Mouse (Mus musculus) neural tube, embryonic 15.5 days (tissue): Measurements from ENCODE around the gene 1110059E24Rik. TPM values are rescaled to one million over a fixed set of nuclear protein-coding genes. Genes with fewer than 3 reads are reported as not detected.
"Not testable (repeated sequence)": the region's sequence is repeated elsewhere in the genome, so short reads cannot be mapped to it uniquely, and the experiment has no call there.

ENCODE experiments used
- ATAC-seq: fragments of 200-750 bp; cut with Nextera tagmentation; 2 replicates; pipeline ENCODE4 v1.8.0; 2017; ENCODE audit warnings: mild to moderate bottlenecking, moderate TSS enrichment, moderate library complexity; ENCODE audit not compliant: low FRiP score
- H3K27ac ChIP-seq: fragments of 300-500 bp; sonication (generic); replicated peaks from 2 replicates; pipeline ENCODE4 v1.5.1; 2015; ENCODE audit warnings: mild to moderate bottlenecking, inconsistent platforms
- H3K27me3 ChIP-seq: fragments of 300-500 bp; sonication (generic); replicated peaks from 2 replicates; pipeline ENCODE4 v1.6.1; 2015; ENCODE audit warnings: inconsistent platforms
- H3K36me3 ChIP-seq: fragments of 300-500 bp; sonication (generic); 2 replicates; pipeline ENCODE4 v1.6.1; 2015; ENCODE audit warnings: inconsistent platforms
- H3K4me1 ChIP-seq: fragments of 300-500 bp; sonication (generic); 2 replicates; pipeline ENCODE4 v1.6.1; 2015; ENCODE audit warnings: inconsistent platforms
- H3K4me2 ChIP-seq: fragments of 300-500 bp; sonication (generic); 2 replicates; pipeline ENCODE4 v1.6.1; 2015; ENCODE audit warnings: inconsistent platforms, mild to moderate bottlenecking, moderate library complexity
- H3K4me3 ChIP-seq: fragments of 300-500 bp; sonication (generic); replicated peaks from 2 replicates; pipeline ENCODE4 v1.5.1; 2015; ENCODE audit warnings: mild to moderate bottlenecking, inconsistent platforms
- H3K9ac ChIP-seq: fragments of 300-500 bp; sonication (generic); replicated peaks from 2 replicates; pipeline ENCODE4 v1.6.1; 2015; ENCODE audit warnings: mild to moderate bottlenecking, inconsistent platforms
- H3K9me3 ChIP-seq: fragments of 300-500 bp; sonication (generic); replicated peaks from 2 replicates; pipeline ENCODE4 v1.6.1; 2016; ENCODE audit warnings: inconsistent platforms
- WGBS: fragments of 180-500 bp; shearing (Covaris S2); methylation state at CpG from one replicate; pipeline ENCODE4 v1.1.7; 2015; ENCODE audit warnings: mixed read lengths; 5-methylcytosine and 5-hydroxymethylcytosine counted together
- polyA plus RNA-seq: library from polyadenylated mRNA; unstranded; fragments of >200 nt; fragmentation: Nextera tagmentation; extraction: Ambion mirVana; gene quantifications from 2 replicates; pipeline ENCODE4 v1.2.1, GENCODE M21; 2015

The 1110059E24Rik gene
- polyA plus RNA-seq, 1 experiment from 2014 or later, result 54.6 TPM

DNA sequence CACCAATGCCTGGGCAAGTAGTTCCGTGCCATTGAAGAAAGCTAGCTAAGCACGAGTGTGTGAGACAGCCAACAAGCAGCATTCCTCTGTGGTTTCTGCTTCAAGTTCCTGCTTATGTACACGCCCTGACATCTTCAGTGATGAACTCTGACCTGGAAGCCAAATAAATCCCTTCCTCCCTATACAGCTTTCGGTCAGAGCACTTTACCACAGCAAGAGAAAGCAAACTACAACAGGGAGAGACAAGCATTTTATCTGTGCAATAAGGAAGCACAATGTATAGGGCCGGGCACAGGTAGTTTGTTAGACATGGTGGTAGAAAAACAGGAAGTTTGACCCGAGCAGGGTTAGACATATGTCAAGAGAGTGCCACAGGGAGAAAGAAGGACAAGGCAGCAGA is 6.6 kb downstream of the 1110059E24Rik start:
- 88% methylated on average over 6 of the region's 6 CpGs for WGBS

DNA sequence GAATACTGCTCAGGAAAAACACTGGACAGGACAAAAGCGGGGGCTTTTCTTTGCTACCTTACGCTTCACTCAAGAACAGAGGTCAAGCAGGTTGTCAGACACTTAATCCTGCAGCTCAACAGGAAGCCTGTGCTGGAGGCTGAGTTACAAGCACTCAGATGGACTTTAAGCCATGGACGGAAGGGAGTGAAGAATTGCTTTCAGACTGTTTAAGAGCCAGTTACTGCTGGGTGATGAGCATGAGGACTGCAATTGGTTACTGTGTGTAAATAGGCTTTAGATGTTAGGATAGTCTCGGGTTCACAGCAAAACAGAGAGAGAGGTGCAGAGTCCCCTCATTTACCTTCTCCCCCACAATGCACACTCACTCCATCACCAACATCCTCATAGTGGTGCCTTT is 7.5 kb downstream of the 1110059E24Rik start:
- no peaks in the 10 kb centered on the region for H3K36me3 ChIP-seq
- no peak overlapping the region for H3K4me3 ChIP-seq
- 81% methylated on average over 4 of the region's 4 CpGs for WGBS
- no peaks in the 10 kb centered on the region for H3K4me1 ChIP-seq
- no peaks in the 10 kb centered on the region for H3K27me3 ChIP-seq
- no peak for ATAC-seq
- H3K27ac ChIP-seq, result no peak overlapping the region
- no peak overlapping the region for H3K4me2 ChIP-seq
- H3K9me3 ChIP-seq, result no peaks in the 10 kb centered on the region
- H3K9ac ChIP-seq, result no peak overlapping the region

More for the DNA sequence above, 6.6 kb downstream of the 1110059E24Rik start:
- H3K27ac ChIP-seq, result no peak overlapping the region
- H3K36me3 ChIP-seq, result no peaks in the 10 kb centered on the region
- no peak overlapping the region for H3K4me2 ChIP-seq
- no peak overlapping the region for H3K9ac ChIP-seq
- H3K9me3 ChIP-seq, result no peaks in the 10 kb centered on the region
- peaks cover 8% of the 10 kb centered on the region for H3K4me1 ChIP-seq
- H3K4me3 ChIP-seq, result no peak overlapping the region
- no peaks in the 10 kb centered on the region for H3K27me3 ChIP-seq
- no peak for ATAC-seq

DNA sequence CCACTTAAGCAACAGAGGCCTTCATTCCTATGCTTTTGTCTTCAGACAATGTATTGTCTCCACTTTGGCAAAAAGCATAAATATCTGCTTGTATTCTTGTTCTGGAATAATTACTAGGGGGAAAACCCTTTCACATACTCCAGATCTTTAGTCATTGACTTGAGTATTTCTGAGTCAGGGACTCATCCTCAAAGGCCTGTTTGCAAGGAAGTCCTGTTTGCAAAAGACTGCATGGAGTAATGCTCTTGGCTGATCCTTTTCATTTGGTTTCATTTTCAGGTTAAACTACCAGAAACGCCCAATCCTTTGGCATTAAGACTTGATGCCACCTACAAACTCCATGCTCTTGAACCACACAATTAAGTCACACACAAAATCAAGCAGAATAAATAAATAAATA is 8.8 kb downstream of the 1110059E24Rik start:
- H3K27ac ChIP-seq, result no peak overlapping the region
- H3K4me3 ChIP-seq, result no peak overlapping the region
- no peak overlapping the region for H3K4me2 ChIP-seq
- H3K9ac ChIP-seq, result no peak overlapping the region
- WGBS, result 80% methylated on average over 1 of the region's 1 CpGs
- H3K9me3 ChIP-seq, result no peaks in the 10 kb centered on the region
- H3K36me3 ChIP-seq, result no peaks in the 10 kb centered on the region
- H3K27me3 ChIP-seq, result no peaks in the 10 kb centered on the region
- H3K4me1 ChIP-seq, result no peaks in the 10 kb centered on the region
- no peak for ATAC-seq

DNA sequence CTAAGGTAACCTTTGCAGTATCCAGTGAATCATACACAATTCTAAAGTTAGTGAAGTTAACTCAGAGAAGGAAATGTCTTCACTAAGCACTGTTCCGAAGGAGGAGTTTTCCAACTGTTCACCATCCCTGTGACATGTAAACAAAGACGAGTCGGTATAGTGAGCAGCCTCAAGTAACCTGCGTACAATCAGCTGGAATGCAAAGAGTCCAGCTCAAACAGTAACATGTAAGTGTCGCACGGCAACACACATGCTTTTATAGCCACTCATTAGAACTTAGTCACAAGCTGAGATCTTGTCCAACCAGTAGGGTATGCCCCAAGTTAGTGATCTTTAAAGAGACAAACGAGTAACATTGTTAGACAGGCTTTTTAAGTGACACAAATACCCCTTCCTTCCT is 15.1 kb downstream of the 1110059E24Rik start:
- 80% methylated on average over 7 of the region's 7 CpGs for WGBS
- Histone ChIP-seq H3K9me3 (no peaks in the 10 kb centered on the region), H3K4me3 (no peak overlapping the region), H3K36me3 (no peaks in the 10 kb centered on the region), H3K9ac (no peak overlapping the region), H3K4me1 (no peaks in the 10 kb centered on the region), H3K27ac (no peak overlapping the region), H3K27me3 (no peaks in the 10 kb centered on the region), H3K4me2 (no peak overlapping the region)
- no peak for ATAC-seq

DNA sequence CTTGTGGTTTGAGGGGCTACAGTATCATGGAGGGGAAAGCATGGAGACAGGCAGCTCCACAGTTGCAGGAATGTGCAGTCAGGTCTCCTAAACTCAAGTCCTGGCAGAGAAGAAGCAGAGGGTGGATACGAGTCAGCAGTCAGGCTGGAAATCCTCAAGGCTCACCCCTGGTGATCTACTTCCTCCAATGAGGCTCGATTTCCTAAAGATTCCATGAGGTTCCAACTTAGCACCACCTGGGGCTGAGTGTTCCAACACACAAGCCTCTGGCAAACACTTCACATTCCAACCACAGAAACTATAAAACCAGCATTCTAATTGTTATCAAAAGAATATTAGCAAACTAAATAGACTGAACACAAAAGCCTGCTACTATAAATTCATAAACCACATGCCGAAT is 15.9 kb downstream of the 1110059E24Rik start:
- H3K4me2 ChIP-seq, result no peak overlapping the region
- H3K4me3 ChIP-seq, result no peak overlapping the region
- 86% methylated on average over 3 of the region's 3 CpGs for WGBS
- no peak for ATAC-seq
- H3K36me3 ChIP-seq, result no peaks in the 10 kb centered on the region
- no peak overlapping the region for H3K9ac ChIP-seq
- no peaks in the 10 kb centered on the region for H3K9me3 ChIP-seq
- no peaks in the 10 kb centered on the region for H3K27me3 ChIP-seq
- no peaks in the 10 kb centered on the region for H3K4me1 ChIP-seq
- no peak overlapping the region for H3K27ac ChIP-seq

DNA sequence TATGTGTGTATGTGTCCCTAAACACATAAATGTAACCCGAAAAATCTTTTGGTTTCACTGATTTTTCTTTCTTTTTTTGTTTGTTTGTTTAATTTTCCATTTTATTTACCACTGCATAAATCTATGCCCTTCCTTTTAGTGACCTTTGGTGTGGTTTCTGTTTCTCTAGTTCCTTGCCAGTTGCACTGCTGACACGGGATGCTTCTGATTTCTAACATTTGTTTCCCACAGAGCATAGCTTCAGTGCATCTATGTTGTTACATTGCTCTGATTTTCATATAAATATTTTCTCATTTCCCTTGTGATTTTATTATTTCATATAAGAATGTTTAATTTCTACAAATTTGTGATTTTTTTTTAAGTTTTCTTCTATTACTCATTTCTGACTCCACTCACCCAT is 17.4 kb downstream of the 1110059E24Rik start:
- no peak for ATAC-seq
- H3K27ac ChIP-seq, result no peak overlapping the region
- 91% methylated on average over 2 of the region's 2 CpGs for WGBS

DNA sequence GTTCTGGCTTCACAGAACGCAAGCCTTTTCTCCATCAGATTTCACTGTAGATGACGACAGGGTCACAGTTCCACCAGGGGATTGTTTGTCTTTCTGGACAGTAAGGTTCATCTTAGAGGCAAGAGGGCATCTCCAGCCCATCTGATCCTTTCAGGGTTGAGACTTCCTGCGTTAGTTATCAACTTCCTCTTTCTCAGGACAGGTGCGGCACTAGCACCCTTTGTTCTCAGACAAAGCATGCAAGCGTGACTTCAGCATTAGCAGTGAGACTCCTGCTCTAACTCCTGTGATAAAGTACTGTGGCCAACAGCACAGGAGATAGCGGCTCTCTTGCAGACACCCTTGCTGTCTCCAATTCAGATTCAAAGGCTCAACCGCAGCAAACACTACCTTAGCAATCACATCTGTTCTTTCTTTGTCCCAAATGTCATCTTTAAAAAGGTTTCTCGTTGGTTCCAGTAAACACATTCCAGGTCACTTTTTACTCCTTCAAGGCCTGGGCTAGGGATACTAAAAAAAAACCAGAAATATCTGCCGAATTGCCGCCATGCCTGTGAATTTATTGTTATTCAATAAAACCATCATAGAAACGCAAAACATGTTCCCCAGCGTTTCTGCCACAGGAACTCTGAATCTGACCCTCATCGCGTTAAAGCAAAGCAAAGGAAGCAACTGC is 22.0 kb downstream of the 1110059E24Rik start:
- H3K27ac ChIP-seq, result peak overlapping the region; percentile 28; the same call in 1 of the 2 replicates
- 64% methylated on average over 14 of the region's 14 CpGs for WGBS
- H3K9me3 ChIP-seq, result no peaks in the 10 kb centered on the region
- H3K4me2 ChIP-seq, result no peak overlapping the region
- ATAC-seq, result no peak
- H3K4me3 ChIP-seq, result no peak overlapping the region
- no peaks in the 10 kb centered on the region for H3K27me3 ChIP-seq
- H3K9ac ChIP-seq, result no peak overlapping the region
- H3K4me1 ChIP-seq, result 0 out of 2 replicates have a peak, but pooled peaks cover 5% of the 10 kb centered on the region
- no peaks in the 10 kb centered on the region for H3K36me3 ChIP-seq

More for the DNA sequence above, 17.4 kb downstream of the 1110059E24Rik start:
- Histone ChIP-seq H3K4me2 (no peak overlapping the region), H3K9ac (no peak overlapping the region), H3K4me3 (no peak overlapping the region), H3K27me3 (no peaks in the 10 kb centered on the region), H3K9me3 (no peaks in the 10 kb centered on the region), H3K36me3 (no peaks in the 10 kb centered on the region), H3K4me1 (0 out of 2 replicates have a peak, but pooled peaks cover 2% of the 10 kb centered on the region)

DNA sequence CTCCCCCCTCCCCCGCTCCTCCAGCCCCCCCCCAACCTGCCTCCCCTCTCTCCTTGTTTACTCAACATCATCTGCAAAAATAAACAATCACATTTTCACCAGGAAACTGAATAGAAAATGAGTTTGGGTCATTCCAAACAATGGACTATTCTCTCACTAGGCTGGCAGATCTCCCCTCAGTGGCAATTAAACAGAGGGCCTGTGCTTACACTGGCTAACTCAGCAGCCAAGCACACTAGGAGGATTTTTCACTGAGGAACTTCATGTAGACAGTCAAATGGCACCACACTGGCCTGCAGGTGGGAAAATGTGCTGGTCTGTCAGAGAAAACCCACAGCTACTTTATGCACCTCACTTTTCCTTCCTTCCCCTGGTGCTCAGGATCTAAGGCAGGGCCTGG is 23.3 kb downstream of the 1110059E24Rik start:
- Histone ChIP-seq H3K4me2 (no peak overlapping the region), H3K4me3 (no peak overlapping the region), H3K27me3 (no peaks in the 10 kb centered on the region), H3K4me1 (0 out of 2 replicates have a peak, but pooled peaks cover 5% of the 10 kb centered on the region), H3K9ac (no peak overlapping the region), H3K27ac (no peak overlapping the region), H3K9me3 (no peaks in the 10 kb centered on the region), H3K36me3 (no peaks in the 10 kb centered on the region)
- ATAC-seq, result no peak
- 76% methylated on average over 1 of the region's 1 CpGs for WGBS

DNA sequence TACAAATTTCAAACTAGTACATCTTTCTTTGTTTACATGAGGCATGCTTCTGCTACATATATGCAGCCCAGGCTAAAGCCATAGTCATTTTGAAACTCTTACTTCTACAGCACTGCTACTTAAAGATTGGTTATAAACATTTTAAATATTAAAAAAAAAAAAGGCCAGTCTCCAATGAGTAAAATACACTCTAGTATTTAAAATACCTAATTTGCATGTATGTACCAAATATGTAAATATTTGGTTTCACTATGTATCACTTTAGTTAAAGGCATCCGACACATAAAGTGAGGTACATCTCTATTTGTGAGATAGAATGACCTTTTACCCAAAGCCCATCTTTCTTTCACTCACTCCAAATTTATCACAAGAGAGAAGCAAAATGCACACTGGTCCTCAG is 23.7 kb downstream of the 1110059E24Rik start:
- 100% methylated on average over 1 of the region's 1 CpGs for WGBS
- Histone ChIP-seq H3K9ac (no peak overlapping the region), H3K9me3 (no peaks in the 10 kb centered on the region), H3K36me3 (no peaks in the 10 kb centered on the region), H3K27me3 (no peaks in the 10 kb centered on the region), H3K4me3 (no peak overlapping the region), H3K27ac (no peak overlapping the region), H3K4me1 (0 out of 2 replicates have a peak, but pooled peaks cover 5% of the 10 kb centered on the region), H3K4me2 (no peak overlapping the region)
- ATAC-seq, result no peak

DNA sequence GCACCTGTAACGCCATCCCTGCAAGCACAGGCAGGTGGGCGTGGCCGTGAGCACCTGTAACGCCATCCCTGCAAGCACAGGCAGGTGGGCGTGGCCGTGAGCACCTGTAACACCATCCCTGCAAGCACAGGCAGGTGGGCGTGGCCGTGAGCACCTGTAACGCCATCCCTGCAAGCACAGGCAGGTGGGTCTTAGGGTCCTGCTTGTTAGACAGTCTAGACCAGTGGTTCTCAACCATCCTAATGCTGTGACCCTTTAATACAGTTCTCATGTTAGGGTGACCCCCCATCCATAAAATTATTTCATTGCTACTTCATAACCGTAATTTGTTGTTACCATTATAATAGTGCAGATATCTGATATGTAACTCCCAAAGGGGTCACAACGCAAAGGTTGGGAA is 24.3 kb downstream of the 1110059E24Rik start:
- ATAC-seq, H3K27ac ChIP-seq, H3K9me3 ChIP-seq, H3K9ac ChIP-seq, H3K36me3 ChIP-seq, H3K4me2 ChIP-seq, H3K27me3 ChIP-seq, H3K4me1 ChIP-seq, H3K4me3 ChIP-seq: not testable (repeated sequence)
- WGBS, result 67% methylated on average over 9 of the region's 11 CpGs

DNA sequence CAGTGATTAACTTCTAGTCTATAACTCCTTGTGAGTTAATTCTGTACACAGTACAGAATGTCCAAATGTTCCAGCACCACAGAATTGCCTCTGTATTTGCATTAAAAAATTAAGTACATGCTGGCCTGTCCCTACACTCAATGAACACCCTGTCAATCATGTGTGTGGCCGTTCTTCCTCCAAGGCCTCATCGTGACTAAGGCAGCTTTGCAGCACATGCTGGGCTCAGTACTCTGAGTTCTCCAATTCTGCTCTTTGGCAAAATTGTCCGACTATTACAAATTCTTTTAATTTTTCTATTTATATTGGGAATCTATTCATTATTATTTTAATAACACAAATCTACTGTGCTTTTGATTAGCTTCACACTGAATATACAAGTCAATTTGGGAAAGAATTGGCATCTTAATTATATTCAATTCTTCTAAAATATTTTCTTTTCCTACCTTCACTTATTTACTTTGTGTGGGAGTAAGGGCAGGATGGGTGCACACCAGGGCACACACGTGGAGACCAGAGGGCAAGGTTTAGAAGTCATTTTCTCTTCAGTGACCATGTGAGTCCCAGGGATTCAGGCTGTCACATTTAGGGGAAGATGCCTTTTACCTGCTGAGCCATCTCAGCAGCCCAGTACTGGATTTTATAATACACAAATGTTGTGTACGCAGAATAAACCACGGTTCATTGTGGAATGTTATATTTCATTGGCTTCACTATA is 26.3 kb downstream of the 1110059E24Rik start:
- Histone ChIP-seq H3K36me3 (no peaks in the 10 kb centered on the region), H3K9me3 (no peaks in the 10 kb centered on the region), H3K4me1 (0 out of 2 replicates have a peak, but pooled peaks cover 5% of the 10 kb centered on the region), H3K9ac (no peak overlapping the region), H3K4me3 (no peak overlapping the region), H3K27ac (no peak overlapping the region), H3K4me2 (no peak overlapping the region), H3K27me3 (no peaks in the 10 kb centered on the region)
- ATAC-seq, result no peak
- WGBS, result 91% methylated on average over 6 of the region's 6 CpGs

DNA sequence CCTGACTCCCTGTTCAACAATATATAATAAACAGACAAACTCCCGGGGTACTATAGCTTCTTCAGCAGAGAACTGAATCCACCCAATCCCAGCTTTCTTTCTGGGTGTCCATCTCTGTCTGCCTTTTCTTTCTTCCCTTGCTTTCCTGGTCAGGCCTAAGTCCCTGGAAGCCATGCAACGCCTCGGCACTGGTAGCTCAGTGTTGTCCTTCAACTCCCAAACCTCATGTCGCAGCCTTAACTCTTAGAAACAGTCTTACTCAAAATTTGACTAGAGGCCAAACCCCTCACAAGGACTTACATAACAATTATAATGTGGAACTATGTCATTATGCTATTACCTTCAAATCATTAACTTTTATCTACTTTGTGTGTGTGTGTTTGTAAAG is 28.6 kb downstream of the 1110059E24Rik start:
- Histone ChIP-seq H3K9ac (no peak overlapping the region), H3K4me3 (no peak overlapping the region), H3K4me1 (no peaks in the 10 kb centered on the region), H3K4me2 (no peak overlapping the region), H3K9me3 (no peaks in the 10 kb centered on the region), H3K36me3 (no peaks in the 10 kb centered on the region), H3K27me3 (no peaks in the 10 kb centered on the region), H3K27ac (no peak overlapping the region)
- 91% methylated on average over 4 of the region's 4 CpGs for WGBS
- no peak for ATAC-seq
